9 mouse cellular contexts compared by ENCODE assay signal in genomic region chr10:120883069-120883415, GRCm38 (mm10). TPM values are rescaled to one million over a fixed set of nuclear protein-coding genes. Genes with fewer than 3 reads are reported as not detected.
DNase-seq lines count a peak whose midpoint lies in the region; ATAC-seq lines count a peak whose summit lies in the region.
"Had no signal": no experiment of that assay in that cellular context is flagged by ENCODE, and none has a peak within 500 bp of the region (broad histone marks: within the 10 kb centered on the region; RNA-seq: fewer than 3 reads in every experiment).

No protein-coding gene starts in this region.

- no peaks in the 10 kb centered on the region for H3K27me3 ChIP-seq in heart, embryonic 15.5 days
- no peaks in the 10 kb centered on the region for H3K27me3 ChIP-seq in embryonic facial prominence, embryonic 10.5 days (replicated peaks; ENCODE audit: low read depth, poor library complexity, severe bottlenecking)
- H3K27me3 ChIP-seq in intestine, embryonic 15.5 days (replicated peaks): no peaks in the 10 kb centered on the region
- 0 out of 2 replicates have a peak, but pooled peaks cover 3% of the 10 kb centered on the region for H3K27me3 ChIP-seq in midbrain, embryonic 15.5 days (replicated peaks)

- no peak for DNase-seq in heart, adult 9 months (ENCODE audit: low spot score in 2 of 2)
- DNase-seq in embryonic facial prominence, embryonic 10.5 days (ENCODE audit: low spot score): no peak
- no peak for DNase-seq in testis, postnatal 10 days (ENCODE audit: low spot score)
- no peak for DNase-seq in thymus, postnatal 4 days
- DNase-seq: thymus, postnatal 25 days had no signal

- H3K4me2 ChIP-seq in heart, embryonic 15.5 days: peak overlapping the region; percentile 52
- H3K4me2 ChIP-seq in intestine, embryonic 15.5 days (replicated peaks): peak overlapping the region; percentile 57
- peak overlapping the region; percentile 77 for H3K4me2 ChIP-seq in midbrain, embryonic 15.5 days

- peaks cover 10% of the 10 kb centered on the region; the same call in 1 of the 2 replicates for H3K36me3 ChIP-seq in heart, embryonic 15.5 days
- H3K36me3 ChIP-seq in embryonic facial prominence, embryonic 10.5 days (replicated peaks): peaks cover 10% of the 10 kb centered on the region; the same call in 1 of the 2 replicates
- H3K36me3 ChIP-seq in intestine, embryonic 15.5 days: no peaks in the 10 kb centered on the region
- H3K36me3 ChIP-seq in midbrain, embryonic 15.5 days (replicated peaks): no peaks in the 10 kb centered on the region

- no peak for ATAC-seq in heart, embryonic 15.5 days (replicated peaks; ENCODE audit: insufficient number of reproducible peaks, insufficient read depth, low FRiP score, low read depth)
- ATAC-seq in intestine, embryonic 15.5 days: peak; percentile 10; the same call in 1 of the 2 replicates
- ATAC-seq in midbrain, embryonic 15.5 days (replicated peaks): peak; percentile 69
- no peak for ATAC-seq in inflammation-experienced regulatory T-cells, adult 6 months

- H3K27ac ChIP-seq in heart, embryonic 15.5 days: peak overlapping the region; percentile 72
- H3K27ac ChIP-seq in embryonic facial prominence, embryonic 10.5 days (replicated peaks): peak overlapping the region; percentile 87
- peak overlapping the region; percentile 64; the same call in 1 of the 2 replicates for H3K27ac ChIP-seq in intestine, embryonic 15.5 days
- peak overlapping the region; percentile 62; the same call in 1 of the 2 replicates for H3K27ac ChIP-seq in midbrain, embryonic 15.5 days

- H3K4me3 ChIP-seq in heart, embryonic 15.5 days: peak overlapping the region; percentile 24
- H3K4me3 ChIP-seq in embryonic facial prominence, embryonic 10.5 days: peak overlapping the region; percentile 53
- peak overlapping the region; percentile 12; the same call in 1 of the 2 replicates for H3K4me3 ChIP-seq in intestine, embryonic 15.5 days (replicated peaks)
- H3K4me3 ChIP-seq in midbrain, embryonic 15.5 days: peak overlapping the region; percentile 40

- H3K9ac ChIP-seq in heart, embryonic 15.5 days: 0 out of 2 replicates have a peak overlapping the region, but pooled peaks have one; percentile 11
- 0 out of 2 replicates have a peak overlapping the region, but pooled peaks have one; percentile 26 for H3K9ac ChIP-seq in intestine, embryonic 15.5 days
- peak overlapping the region; percentile 15; the same call in 1 of the 2 replicates for H3K9ac ChIP-seq in midbrain, embryonic 15.5 days

- 5% methylated on average over 7 of the region's 7 CpGs for WGBS in heart, embryonic 15.5 days
- WGBS in embryonic facial prominence, embryonic 10.5 days: 3% methylated on average over 7 of the region's 7 CpGs
- WGBS in intestine, embryonic 15.5 days: 5% methylated on average over 7 of the region's 7 CpGs
- WGBS in midbrain, embryonic 15.5 days: under 1% methylated on average over 7 of the region's 7 CpGs

- no peaks in the 10 kb centered on the region for H3K9me3 ChIP-seq in heart, embryonic 15.5 days (replicated peaks)
- peaks cover 5% of the 10 kb centered on the region; the same call in 1 of the 2 replicates for H3K9me3 ChIP-seq in embryonic facial prominence, embryonic 10.5 days
- no peaks in the 10 kb centered on the region for H3K9me3 ChIP-seq in intestine, embryonic 15.5 days
- H3K9me3 ChIP-seq in midbrain, embryonic 15.5 days: no peaks in the 10 kb centered on the region

- H3K4me1 ChIP-seq in heart, embryonic 15.5 days (replicated peaks): peaks cover 24% of the 10 kb centered on the region
- H3K4me1 ChIP-seq in embryonic facial prominence, embryonic 10.5 days: peaks cover 30% of the 10 kb centered on the region
- 0 out of 2 replicates have a peak, but pooled peaks cover 6% of the 10 kb centered on the region for H3K4me1 ChIP-seq in intestine, embryonic 15.5 days (replicated peaks)
- H3K4me1 ChIP-seq in midbrain, embryonic 15.5 days: peaks cover 21% of the 10 kb centered on the region

RNA-seq across cellular contexts. Expression of gene Msrb3, which starts 15.9 kb away (rescaled TPM):
- 35.4 and 35.5 TPM in 2 replicates for polyA plus RNA-seq in heart, embryonic 15.5 days (2015; fragmentation: Nextera tagmentation; extraction: Ambion mirVana)
- polyA plus RNA-seq in embryonic facial prominence, embryonic 10.5 days (2016; fragmentation: Nextera tagmentation; extraction: Ambion mirVana): 3.4 and 3.6 TPM in 2 replicates
- polyA plus RNA-seq in intestine, embryonic 15.5 days (2015; fragmentation: Nextera tagmentation; extraction: Ambion mirVana): 13.1 and 16.6 TPM in 2 replicates
- polyA plus RNA-seq in midbrain, embryonic 15.5 days (2015; fragmentation: Nextera tagmentation; extraction: Ambion mirVana): 0.84 and 1.4 TPM in 2 replicates
- polyA plus RNA-seq in inflammation-experienced regulatory T-cells, adult 6 months (2017; shearing (Covaris generic)): under 1 TPM in 2 of 3 experiments, not detected in 1; 0.17 to 0.48 TPM

Comparison
In these comparisons a context has a peak if more than half of its experiments do, and no peak if none do; other contexts are left out.
1. ATAC-seq: peak in intestine, embryonic 15.5 days (single experiment) and midbrain, embryonic 15.5 days (single experiment); none in heart, embryonic 15.5 days (single experiment) and inflammation-experienced regulatory T-cells, adult 6 months (single experiment).
2. Peak in every context shown above with its lines, with median percentiles within 50 percentile points of each other: H3K27ac ChIP-seq, H3K4me2 ChIP-seq, H3K4me3 ChIP-seq and H3K9ac ChIP-seq.